Mouse (Mus musculus) olfactory bulb, adult 2 months (tissue): ENCODE data around the gene Trp53rkb. TPM values are rescaled to one million over a fixed set of nuclear protein-coding genes. Genes with fewer than 3 reads are reported as not detected.
A peak's percentile ranks its signal among the peaks of the same experiment; 100 is the strongest.

ENCODE experiments used
- H3K27ac ChIP-seq: fragments of 200-500 bp; 2 replicates; pipeline ENCODE4 v1.5.1; 2012; ENCODE audit warnings: low read depth, low read length; ENCODE audit not compliant: insufficient read depth
- H3K4me1 ChIP-seq: fragments of 200-500 bp; 2 replicates; pipeline ENCODE4 v1.6.1; 2012; ENCODE audit warnings: low read length; ENCODE audit not compliant: control insufficient read depth, insufficient read depth
- H3K4me3 ChIP-seq: fragments of 200-500 bp; 2 replicates; pipeline ENCODE4 v1.5.1; 2012; ENCODE audit warnings: mild to moderate bottlenecking, low read depth, low read length, moderate library complexity; ENCODE audit not compliant: insufficient read depth
- CTCF ChIP-seq: fragments of 200-500 bp; IDR thresholded peaks from 2 replicates; pipeline ENCODE4 v1.5.1; 2012; ENCODE audit warnings: low read depth, mild to moderate bottlenecking, low read length, moderate library complexity; ENCODE audit not compliant: insufficient read depth
- POLR2A ChIP-seq: fragments of 200-500 bp; IDR thresholded peaks from 2 replicates; pipeline ENCODE4 v1.6.1; 2012; ENCODE audit warnings: mild to moderate bottlenecking, low read depth, low read length, moderate library complexity; ENCODE audit not compliant: insufficient read depth
- WGBS: fragments of 180-500 bp; shearing (Covaris S2); methylation state at CpG from one replicate; pipeline ENCODE4 v1.1.7; 2018; 5-methylcytosine and 5-hydroxymethylcytosine counted together
- polyA plus RNA-seq: library from polyadenylated mRNA; stranded (reverse); fragments of >200 nt; gene quantifications from 2 replicates; pipeline ENCODE4 v1.2.4, GENCODE M21; 2012; ENCODE audit warnings: low replicate concordance; ENCODE audit not compliant: missing spikeins, insufficient read depth, insufficient read length

Gene Trp53rkb
- polyA plus RNA-seq, 1 experiment = not detected

DNA sequence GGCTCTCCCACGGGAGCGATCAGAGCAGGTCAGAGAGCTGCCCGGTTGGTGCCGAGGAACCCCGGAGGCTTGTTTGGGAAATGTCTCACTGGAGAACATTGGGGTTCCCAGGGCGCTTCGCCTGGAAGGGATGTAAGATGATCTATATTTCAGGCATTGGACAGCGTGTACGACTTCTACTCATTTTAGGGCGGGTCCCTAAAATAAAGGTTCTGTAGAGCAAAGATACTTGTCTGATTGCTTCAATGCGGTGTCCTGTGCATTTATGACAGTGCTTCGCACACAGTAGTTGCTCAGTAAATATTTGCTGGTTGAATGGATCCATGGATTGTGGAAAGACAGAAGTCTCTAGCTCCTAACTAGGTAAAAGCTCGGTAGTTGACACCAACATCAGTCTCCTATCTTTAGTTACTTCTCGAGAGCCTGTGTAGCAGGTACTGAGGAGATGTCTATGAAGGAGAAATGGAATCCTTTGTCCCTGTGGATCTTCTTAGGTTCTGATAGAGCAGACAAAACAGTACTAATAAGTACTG is 13.9 kb downstream of the Trp53rkb start:
- H3K4me1 ChIP-seq = peaks cover 3% of the 10 kb centered on the region; the same call in 1 of the 2 replicates
- WGBS = 23% methylated on average over 14 of the region's 14 CpGs
- no peak for TF ChIP-seq POLR2A
- no peak for TF ChIP-seq CTCF
- H3K27ac ChIP-seq = peak overlapping the region; percentile 55; the same call in 1 of the 2 replicates
- peak overlapping the region; percentile 92 for H3K4me3 ChIP-seq

DNA sequence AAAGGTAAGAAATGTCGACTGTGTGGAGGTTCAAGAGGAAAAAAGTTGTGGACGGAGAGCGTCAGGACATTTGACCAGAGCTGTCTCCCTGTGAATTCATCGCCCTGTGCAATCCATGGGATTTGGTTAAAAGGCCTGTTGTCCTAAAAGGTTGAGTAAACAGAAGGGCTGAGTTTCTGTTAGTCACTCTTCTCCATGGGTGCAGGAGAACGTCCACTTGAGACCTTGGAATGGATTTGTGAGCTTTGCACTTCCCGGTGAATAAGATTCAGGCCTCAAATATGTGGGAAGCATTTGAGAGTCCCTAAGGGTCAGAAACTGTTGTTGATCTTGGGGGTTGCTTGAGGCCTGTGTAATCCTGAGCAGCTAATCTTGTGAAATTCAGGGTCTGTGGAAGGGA is 14.5 kb downstream of the Trp53rkb start:
- Histone ChIP-seq H3K27ac (no peak overlapping the region), H3K4me1 (peaks cover 3% of the 10 kb centered on the region; the same call in 1 of the 2 replicates), H3K4me3 (no peak overlapping the region)
- 78% methylated on average over 6 of the region's 6 CpGs for WGBS
- no peak for TF ChIP-seq CTCF
- TF ChIP-seq POLR2A = no peak

DNA sequence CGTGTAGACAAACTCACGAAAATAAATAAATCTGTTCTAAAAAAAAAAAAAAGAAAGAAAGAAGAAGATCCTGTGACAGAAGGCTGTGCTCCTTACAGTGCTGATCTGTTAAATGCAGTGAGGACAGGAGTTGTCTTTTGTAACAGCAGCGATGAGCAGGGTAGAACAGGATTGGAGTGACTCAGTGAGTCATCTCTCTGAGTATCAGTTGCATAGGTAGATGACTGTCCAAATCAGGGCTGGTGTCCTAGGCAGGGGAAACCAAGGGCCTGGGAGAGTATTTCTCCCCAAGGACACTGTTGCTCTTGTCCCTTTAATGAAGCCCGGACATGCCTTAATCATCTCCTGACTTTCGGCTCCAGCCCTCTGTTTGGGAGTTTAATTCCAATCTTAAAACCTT is 17.2 kb downstream of the Trp53rkb start:
- Histone ChIP-seq H3K4me3 (no peak overlapping the region), H3K27ac (no peak overlapping the region), H3K4me1 (peaks cover 3% of the 10 kb centered on the region; the same call in 1 of the 2 replicates)
- WGBS = 81% methylated on average over 5 of the region's 5 CpGs
- no peak for TF ChIP-seq POLR2A
- TF ChIP-seq CTCF = no peak

DNA sequence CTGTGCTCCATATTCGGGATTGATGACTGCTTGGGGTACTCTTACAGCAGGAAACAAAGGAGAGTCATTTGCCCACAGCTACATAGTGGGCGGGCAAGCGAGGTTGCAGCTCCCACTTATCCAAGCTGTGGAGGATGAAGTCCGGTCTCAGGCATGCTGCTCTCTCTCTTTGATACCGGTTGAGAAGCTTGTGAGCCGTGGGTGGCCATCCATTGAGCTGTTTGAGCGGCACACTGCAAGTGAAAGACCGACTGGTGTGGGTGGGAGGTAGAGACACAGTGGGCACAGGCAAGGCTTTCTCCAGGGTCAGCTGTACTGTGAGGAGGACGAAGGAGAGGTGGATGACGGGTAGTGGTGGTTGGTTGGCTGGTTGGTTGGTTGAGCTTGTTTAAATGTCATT is 18.5 kb downstream of the Trp53rkb start:
- no peak for TF ChIP-seq CTCF
- no peak for TF ChIP-seq POLR2A
- Histone ChIP-seq H3K4me3 (no peak overlapping the region), H3K27ac (no peak overlapping the region), H3K4me1 (peaks cover 3% of the 10 kb centered on the region; the same call in 1 of the 2 replicates)
- 69% methylated on average over 10 of the region's 10 CpGs for WGBS

DNA sequence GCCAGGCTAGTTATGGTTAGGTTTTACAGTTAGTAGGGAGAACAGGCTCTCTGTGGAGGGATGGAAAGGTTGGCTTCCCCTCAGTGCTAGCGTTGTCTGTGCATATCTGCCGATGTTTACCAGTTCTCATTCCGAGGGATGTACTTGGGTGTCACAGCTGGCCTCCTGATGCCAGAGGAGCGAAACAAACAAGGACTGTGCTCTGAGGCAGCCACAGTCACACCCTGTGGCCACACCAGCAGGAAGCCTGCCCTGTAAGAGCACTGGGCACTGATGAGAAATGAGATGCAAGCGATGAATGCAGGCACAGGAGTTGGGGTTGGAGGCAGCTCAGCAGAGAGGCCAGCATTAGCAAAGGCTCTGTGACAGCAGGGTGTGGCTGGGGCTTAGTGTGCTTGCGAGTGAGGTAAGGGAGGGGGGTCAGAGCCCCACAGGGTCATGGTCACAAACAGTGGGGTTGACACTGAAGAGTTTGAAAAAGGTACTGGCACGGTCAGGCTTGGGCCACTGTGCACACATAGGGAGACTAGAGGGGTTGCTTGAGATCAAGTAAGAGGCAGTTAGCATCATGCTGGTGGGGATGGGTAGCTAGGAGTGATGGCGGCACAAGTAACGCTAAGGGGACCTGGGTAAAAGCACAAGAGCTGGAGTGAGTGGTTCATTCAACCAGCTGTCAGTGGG is 26.3 kb downstream of the Trp53rkb start:
- WGBS = 71% methylated on average over 9 of the region's 9 CpGs
- H3K4me3 ChIP-seq = no peak overlapping the region
- no peak overlapping the region for H3K27ac ChIP-seq
- TF ChIP-seq CTCF = no peak
- peaks cover 32% of the 10 kb centered on the region for H3K4me1 ChIP-seq

DNA sequence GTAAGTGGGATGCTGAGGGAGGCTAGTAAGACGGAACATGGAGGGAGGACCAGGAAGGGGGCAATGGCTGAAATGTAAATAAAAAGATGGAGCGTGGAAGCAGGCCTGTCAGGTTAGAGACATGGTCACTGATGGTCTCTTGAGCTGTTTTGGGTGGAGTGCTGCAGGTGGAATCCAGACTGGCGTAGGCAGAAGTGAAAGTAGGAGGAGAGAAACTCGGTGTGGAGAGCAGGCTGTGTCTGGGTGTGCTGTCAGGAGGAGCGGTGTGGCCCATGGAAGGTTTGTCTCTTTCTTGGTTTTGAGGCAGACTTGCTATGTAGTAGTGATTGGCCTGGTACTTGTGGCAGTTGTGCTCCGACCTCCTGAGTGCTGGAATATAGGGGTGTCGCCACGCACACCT is 27.5 kb downstream of the Trp53rkb start:
- TF ChIP-seq CTCF (no peak), POLR2A (no peak)
- H3K27ac ChIP-seq = no peak overlapping the region
- no peak overlapping the region for H3K4me3 ChIP-seq
- peaks cover 32% of the 10 kb centered on the region for H3K4me1 ChIP-seq
- WGBS = 88% methylated on average over 8 of the region's 8 CpGs

DNA sequence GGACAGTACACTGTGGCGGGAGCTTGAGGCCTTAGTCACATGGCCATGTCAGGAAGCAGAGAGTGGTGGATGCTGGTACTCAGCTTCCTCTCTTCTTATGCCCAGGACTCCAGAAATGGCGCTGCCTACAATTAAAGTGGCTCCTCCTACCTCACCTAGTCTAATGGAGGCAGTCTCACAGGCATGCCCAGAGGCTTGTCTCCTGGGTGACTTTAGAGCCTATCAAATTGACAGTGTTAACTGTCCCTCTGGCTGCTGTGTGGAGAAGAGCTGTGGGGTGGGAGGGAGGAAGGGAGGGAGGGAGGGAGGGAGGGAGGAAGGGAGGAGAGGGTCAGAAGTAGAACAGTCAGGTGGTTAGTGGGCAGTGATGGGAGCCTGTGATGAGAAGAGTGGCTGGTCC is 28.5 kb downstream of the Trp53rkb start:
- 72% methylated on average over 2 of the region's 2 CpGs for WGBS
- Histone ChIP-seq H3K4me3 (no peak overlapping the region), H3K4me1 (peaks cover 32% of the 10 kb centered on the region), H3K27ac (no peak overlapping the region)
- TF ChIP-seq CTCF (no peak), POLR2A (no peak)

DNA sequence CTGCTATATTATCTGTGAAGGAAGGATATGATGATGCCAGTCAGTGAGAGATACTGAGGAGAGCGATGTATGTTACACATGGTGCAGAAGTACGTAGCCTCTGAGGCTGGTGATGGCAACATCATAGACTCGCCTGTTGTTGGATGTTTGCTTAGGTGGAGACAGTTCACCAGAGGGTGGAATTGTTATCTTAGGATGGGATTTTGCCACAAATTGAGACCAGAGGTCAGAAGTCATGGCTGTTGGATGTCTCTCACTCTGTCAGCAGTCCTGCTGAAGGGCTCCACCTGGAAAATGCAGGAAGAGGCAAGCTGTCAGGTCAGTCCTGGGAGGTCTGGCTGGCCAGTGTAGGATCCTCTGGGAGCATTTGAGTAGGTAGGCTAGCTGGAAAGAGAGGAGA is 29.1 kb downstream of the Trp53rkb start:
- WGBS = 94% methylated on average over 3 of the region's 3 CpGs
- TF ChIP-seq POLR2A (no peak), CTCF (no peak)
- no peak overlapping the region for H3K4me3 ChIP-seq
- H3K27ac ChIP-seq = no peak overlapping the region
- peaks cover 32% of the 10 kb centered on the region for H3K4me1 ChIP-seq

DNA sequence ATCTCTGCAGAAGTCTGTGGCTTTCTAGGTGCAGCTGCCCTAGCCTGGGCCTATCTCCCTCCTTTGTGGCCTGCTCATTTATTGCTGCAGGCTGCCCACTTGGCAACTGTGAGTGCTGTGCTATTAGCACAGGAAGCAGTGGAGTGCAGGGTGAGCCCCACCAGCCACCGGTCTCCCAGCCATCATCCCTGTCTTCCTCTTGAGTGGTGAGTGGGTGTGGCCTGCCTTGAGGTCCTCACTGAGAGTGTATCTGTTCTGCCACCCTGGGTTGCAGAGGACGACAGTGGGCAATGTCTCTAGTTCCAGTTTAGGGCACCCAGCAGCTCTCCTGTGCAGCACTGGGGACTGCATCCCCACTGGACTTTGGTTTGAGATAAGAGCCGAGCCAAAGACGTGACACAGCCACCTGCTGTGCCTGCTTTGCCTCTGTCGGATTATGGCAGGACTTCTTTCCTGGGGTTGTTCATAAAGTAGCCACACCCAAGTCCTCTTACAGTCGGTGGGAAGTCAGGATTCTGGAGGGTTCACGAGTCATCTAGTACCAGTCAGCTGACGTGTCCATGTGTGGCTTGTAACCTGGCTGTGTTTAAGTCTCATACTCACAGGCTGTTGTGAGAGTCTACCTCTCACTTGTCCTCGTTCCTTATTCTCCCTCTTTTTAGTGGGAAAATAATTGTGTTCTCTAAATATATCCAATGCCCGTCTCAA is 29.9 kb downstream of the Trp53rkb start:
- no peak for TF ChIP-seq CTCF
- TF ChIP-seq POLR2A = no peak
- WGBS = 53% methylated on average over 10 of the region's 10 CpGs
- Histone ChIP-seq H3K4me3 (no peak overlapping the region), H3K4me1 (peaks cover 35% of the 10 kb centered on the region), H3K27ac (no peak overlapping the region)

DNA sequence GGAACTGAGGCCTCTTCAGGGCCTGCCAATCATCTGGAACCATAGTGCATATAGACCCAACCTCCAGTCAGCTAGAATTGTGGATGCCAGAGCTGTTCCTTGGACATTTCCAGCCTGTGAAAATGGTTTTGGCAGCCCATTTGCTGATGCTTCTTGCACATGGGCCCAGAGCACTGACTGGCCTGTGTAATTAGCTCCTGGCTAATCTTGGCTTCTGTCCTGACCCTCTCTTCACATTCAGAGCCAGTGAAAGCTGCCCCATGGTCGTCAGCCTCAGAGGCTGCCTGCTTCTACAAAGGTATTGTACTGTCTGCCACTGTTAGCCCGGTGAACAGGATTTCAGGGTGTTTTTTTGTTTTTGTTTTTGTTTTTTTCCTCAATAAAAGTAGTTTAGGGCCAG is 30.6 kb downstream of the Trp53rkb start:
- TF ChIP-seq CTCF = no peak
- Histone ChIP-seq H3K4me1 (peaks cover 38% of the 10 kb centered on the region), H3K27ac (no peak overlapping the region), H3K4me3 (no peak overlapping the region)
- WGBS = 44% methylated on average over 2 of the region's 2 CpGs
